Mouse (Mus musculus) T-helper 1 cell (primary cell): ENCODE data around the gene Slc5a11.

Experiments used
- in situ Hi-C: fragments of 300-600 bp; cut with MboI, MseI; formaldehyde crosslinking; loops from one replicate; pipeline ENCODE4 v1.15.1; 2025; ENCODE audit warnings: high pct_unique_total_duplicates

Gene Slc5a11

GRCm38 (mm10) chr7:123276568-123276967 is 62.0 kb downstream of the Slc5a11 start:
- in situ Hi-C loops = no loop called here

- in situ Hi-C loops = no loop called here
These were observed 65.2 kb downstream of the Slc5a11 start for GRCm38 (mm10) chr7:123279797-123280196.

GRCm38 (mm10) chr7:123283826-123284225 is 69.2 kb downstream of the Slc5a11 start:
- in situ Hi-C loops = no loop called here

GRCm38 (mm10) chr7:123285896-123286295 is 71.3 kb downstream of the Slc5a11 start:
- in situ Hi-C loops = no loop called here

GRCm38 (mm10) chr7:123287903-123288302 is 73.3 kb downstream of the Slc5a11 start:
- in situ Hi-C loops = no loop called here

GRCm38 (mm10) chr7:123289176-123289575 is 74.6 kb downstream of the Slc5a11 start:
- in situ Hi-C loops = no loop called here

- in situ Hi-C loops = no loop called here
These were observed 77.4 kb downstream of the Slc5a11 start for GRCm38 (mm10) chr7:123291942-123292341.

- in situ Hi-C loops = no loop called here
These were observed 79.3 kb downstream of the Slc5a11 start for GRCm38 (mm10) chr7:123293898-123294297.

- in situ Hi-C loops = no loop called here
These were observed 80.8 kb downstream of the Slc5a11 start for GRCm38 (mm10) chr7:123295423-123295822.

GRCm38 (mm10) chr7:123296097-123296496 is 81.5 kb downstream of the Slc5a11 start:
- in situ Hi-C loops = no loop called here

- in situ Hi-C loops = no loop called here
These were observed 83.6 kb downstream of the Slc5a11 start for GRCm38 (mm10) chr7:123298225-123298624.

- in situ Hi-C loops = loop anchor here (5.0 kb wide), 1 partner anchor 98 kb away; no protein-coding TSS in a partner anchor
These were observed 85.7 kb downstream of the Slc5a11 start for GRCm38 (mm10) chr7:123300258-123300657.

GRCm38 (mm10) chr7:123305397-123305796 is 90.8 kb downstream of the Slc5a11 start:
- in situ Hi-C loops = no loop called here

- in situ Hi-C loops = no loop called here
These were observed 92.7 kb downstream of the Slc5a11 start for GRCm38 (mm10) chr7:123307236-123307635.

GRCm38 (mm10) chr7:123307887-123308558 is 93.4 kb downstream of the Slc5a11 start:
- in situ Hi-C loops = no loop called here

- in situ Hi-C loops = no loop called here
These were observed 97.3 kb downstream of the Slc5a11 start for GRCm38 (mm10) chr7:123311836-123312235.

GRCm38 (mm10) chr7:123312738-123313137 is 98.2 kb downstream of the Slc5a11 start:
- in situ Hi-C loops = no loop called here

- in situ Hi-C loops = loop anchor here (5.0 kb wide), 1 partner anchor 35 kb away; no protein-coding TSS in a partner anchor
These were observed 108.0 kb downstream of the Slc5a11 start for GRCm38 (mm10) chr7:123322452-123323121.
